ENCODE assay signal across 8 mouse cellular contexts in genomic region chr10:117688204-117689151, GRCm38 (mm10). TPM values are rescaled to one million over a fixed set of nuclear protein-coding genes. Genes with fewer than 3 reads are reported as not detected.
DNase-seq lines count a peak whose midpoint lies in the region; ATAC-seq and TF ChIP-seq lines count a peak whose summit lies in the region.

No protein-coding gene starts in this region.

- TF ChIP-seq CTCF in E14TG2a.4 (conservative IDR thresholded peaks at IDR 0.05; ENCODE audit: low read length), result peak; percentile 60

- H3K36me3 ChIP-seq in E14TG2a.4 (ENCODE audit: insufficient read depth, low read length), result peaks cover 57% of the 10 kb centered on the region
- peaks cover 60% of the 10 kb centered on the region for H3K36me3 ChIP-seq in midbrain, embryonic 13.5 days

- H3K4me2 ChIP-seq in midbrain, embryonic 13.5 days (replicated peaks), result no peak overlapping the region

- H3K27me3 ChIP-seq in E14TG2a.4 (ENCODE audit: insufficient read depth, low read length), result peaks cover 13% of the 10 kb centered on the region
- H3K27me3 ChIP-seq in midbrain, embryonic 13.5 days, result no peaks in the 10 kb centered on the region

- no peaks in the 10 kb centered on the region for H3K9me3 ChIP-seq in E14TG2a.4 (ENCODE audit: low read length)
- H3K9me3 ChIP-seq in midbrain, embryonic 13.5 days, result no peaks in the 10 kb centered on the region

- no peak overlapping the region for H3K4me3 ChIP-seq in E14TG2a.4 (replicated peaks; ENCODE audit: low read length)
- H3K4me3 ChIP-seq in midbrain, embryonic 13.5 days (replicated peaks), result no peak overlapping the region

- WGBS in midbrain, embryonic 13.5 days, result 91% methylated on average over 13 of the region's 13 CpGs

- 0 out of 2 replicates have a peak, but pooled peaks have one; percentile 70 for ATAC-seq in erythroid progenitor cell, adult 5-6 weeks (replicated peaks; ENCODE audit: low FRiP score, poor library complexity, severe bottlenecking)
- ATAC-seq in midbrain, embryonic 13.5 days, result peak; percentile 43; the same call in 1 of the 2 replicates

- peaks cover 36% of the 10 kb centered on the region for H3K4me1 ChIP-seq in E14TG2a.4 (replicated peaks; ENCODE audit: low read depth, low read length)
- H3K4me1 ChIP-seq in midbrain, embryonic 13.5 days (replicated peaks), result no peaks in the 10 kb centered on the region

- no peak overlapping the region for H3K27ac ChIP-seq in midbrain, embryonic 13.5 days

- no peak overlapping the region for H3K9ac ChIP-seq in midbrain, embryonic 13.5 days (replicated peaks)

- DNase-seq in heart, adult 11 months, result peak; percentile 85
- DNase-seq in heart, adult 8-10 months (ENCODE audit: low spot score), result no peak
- DNase-seq in kidney, postnatal 36 days, result peak; percentile 37 to 67
- DNase-seq in testis, postnatal 10 days (ENCODE audit: low spot score), result no peak
- DNase-seq in gastrocnemius, adult 18-20 months (ENCODE audit: low spot score), result no peak

RNA-seq across cellular contexts. Expression of gene Mdm2, which starts 22.1 kb away (rescaled TPM):
- 10 to 100 TPM; 47.6 to 55.1 (median 50.9) TPM for total RNA-seq in heart, adult 8-10 months (2022)
- total RNA-seq in erythroid progenitor cell, adult 5-6 weeks (2015; ENCODE audit: low replicate concordance), result 82.2 and 84.7 TPM in 2 replicates
- 64.4 and 82.0 TPM in 2 replicates for total RNA-seq in erythroid progenitor cell, adult 5-6 weeks (2017; ENCODE audit: low replicate concordance)
- 65.5 and 67.5 TPM in 2 replicates for polyA plus RNA-seq in midbrain, embryonic 13.5 days (2015; fragmentation: Nextera tagmentation; extraction: Ambion mirVana)
- total RNA-seq in gastrocnemius, adult 18-20 months (2021), result 10 to 100 TPM; 45.7 to 50.2 TPM

RNA-seq across cellular contexts. Expression of gene Slc35e3, which starts 57.7 kb away (rescaled TPM):
- total RNA-seq in heart, adult 8-10 months (2022), result 1 to 10 TPM; 7.7 to 9.3 (median 7.8) TPM
- total RNA-seq in erythroid progenitor cell, adult 5-6 weeks (2015; ENCODE audit: low replicate concordance), result 1.8 TPM in 1 of 2 replicates, not detected in the other
- total RNA-seq in erythroid progenitor cell, adult 5-6 weeks (2017; ENCODE audit: low replicate concordance), result 2.3 TPM in 1 of 2 replicates, not detected in the other
- polyA plus RNA-seq in midbrain, embryonic 13.5 days (2015; fragmentation: Nextera tagmentation; extraction: Ambion mirVana), result 32.4 and 33.1 TPM in 2 replicates
- total RNA-seq in gastrocnemius, adult 18-20 months (2021), result 1 to 10 TPM; 3.7 to 5.0 TPM

RNA-seq across cellular contexts. Expression of gene Cpm, which starts 59.2 kb away (rescaled TPM):
- 1 to 10 TPM; 2.8 to 3.8 (median 3.4) TPM for total RNA-seq in heart, adult 8-10 months (2022)
- 3.2 and 5.4 TPM in 2 replicates for total RNA-seq in erythroid progenitor cell, adult 5-6 weeks (2015; ENCODE audit: low replicate concordance)
- 1.9 and 9.6 TPM in 2 replicates for total RNA-seq in erythroid progenitor cell, adult 5-6 weeks (2017; ENCODE audit: low replicate concordance)
- polyA plus RNA-seq in midbrain, embryonic 13.5 days (2015; fragmentation: Nextera tagmentation; extraction: Ambion mirVana), result 3.3 and 5.7 TPM in 2 replicates
- total RNA-seq in gastrocnemius, adult 18-20 months (2021), result 1 to 10 TPM; 2.5 to 2.9 TPM

Comparison
In these comparisons a context has a peak if more than half of its experiments do, and no peak if none do; other contexts are left out.
1. DNase-seq: peak in heart, adult 11 months (single experiment) and kidney, postnatal 36 days (2 of 2); none in heart, adult 8-10 months (single experiment), testis, postnatal 10 days (single experiment) and gastrocnemius, adult 18-20 months (single experiment).